Mouse (Mus musculus) embryonic fibroblast, embryonic 13.5 days (primary cell): ENCODE measurements around the gene Ddx28.

Experiments used
- CTCF ChIP-seq: IDR thresholded peaks from 2 replicates; pipeline ENCODE4 v1.5.1; 2011; ENCODE audit warnings: mild to moderate bottlenecking, control low read depth, low read length, moderate library complexity, borderline replicate concordance; ENCODE audit not compliant: insufficient read depth
- POLR2A ChIP-seq: IDR thresholded peaks from 2 replicates; pipeline ENCODE4 v1.6.1; 2011; ENCODE audit warnings: low read depth, mild to moderate bottlenecking, control low read depth, low read length, moderate library complexity

DNA sequence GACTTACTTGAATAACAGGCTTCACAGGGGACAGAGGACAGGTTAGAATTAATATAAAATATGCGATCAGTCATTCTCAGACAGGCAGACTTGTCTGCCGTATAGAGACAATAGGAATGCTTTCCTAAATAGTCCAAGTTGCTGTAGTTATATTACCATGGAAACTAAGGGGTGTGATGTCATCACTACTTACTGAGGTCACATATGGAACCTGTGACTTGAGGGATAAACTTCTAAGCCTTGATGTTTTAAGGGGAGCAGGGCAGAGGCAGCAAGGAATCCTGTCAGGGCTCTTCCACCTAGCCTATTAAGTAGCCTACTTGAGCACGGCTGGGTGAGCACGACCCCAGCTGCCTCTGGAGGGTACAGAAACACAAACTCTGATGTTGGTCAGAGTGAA lies 5.8 kb downstream of the Ddx28 start, which contains the start of gene Dpep2nb:
- TF ChIP-seq CTCF (no peak), POLR2A (no peak)
